In genomic region chr4:46040594-46041192, GRCm38 (mm10) we compare ENCODE assay signal across 10 mouse cellular contexts. TPM values are rescaled to one million over a fixed set of nuclear protein-coding genes. Genes with fewer than 3 reads are reported as not detected.
DNase-seq lines count a peak whose midpoint lies in the region; ATAC-seq lines count a peak whose summit lies in the region.
"Had no signal": no experiment of that assay in that cellular context is flagged by ENCODE, and none has a peak within 500 bp of the region (broad histone marks: within the 10 kb centered on the region; RNA-seq: fewer than 3 reads in every experiment).

No protein-coding gene starts in this region.

- no peak for ATAC-seq in limb, embryonic 11.5 days (ENCODE audit: insufficient number of reproducible peaks, low FRiP score, low TSS enrichment, low read depth)
- ATAC-seq in activated CD4-positive, CD25-positive, alpha-beta regulatory T cell, adult 4 months, result peak; percentile 67
- ATAC-seq in megakaryocyte, adult 5-6 weeks (ENCODE audit: poor library complexity, severe bottlenecking), result peak; percentile 41

- no peak overlapping the region for H3K4me2 ChIP-seq in limb, embryonic 11.5 days (ENCODE audit: low read depth, severe bottlenecking)

- H3K27ac ChIP-seq in limb, embryonic 11.5 days (replicated peaks; ENCODE audit: low read depth, low read length), result no peak overlapping the region
- H3K27ac ChIP-seq in limb, embryonic 10.5 days, result no peak overlapping the region; the same call in 1 of the 2 replicates
- H3K27ac ChIP-seq: embryonic facial prominence, embryonic 13.5 days; midbrain, embryonic 12.5 days had no signal

- H3K4me3 ChIP-seq in limb, embryonic 11.5 days (ENCODE audit: low read depth, low read length), result no peak overlapping the region
- H3K4me3 ChIP-seq in limb, embryonic 10.5 days, result no peak overlapping the region
- H3K4me3 ChIP-seq: midbrain, embryonic 12.5 days had no signal

- no peaks in the 10 kb centered on the region for H3K9me3 ChIP-seq in limb, embryonic 11.5 days (ENCODE audit: control insufficient read depth, low read length)
- H3K9me3 ChIP-seq in limb, embryonic 10.5 days (replicated peaks), result no peaks in the 10 kb centered on the region
- H3K9me3 ChIP-seq: embryonic facial prominence, embryonic 13.5 days; midbrain, embryonic 12.5 days had no signal

- peaks cover 35% of the 10 kb centered on the region for H3K27me3 ChIP-seq in limb, embryonic 11.5 days (ENCODE audit: control insufficient read depth, insufficient read depth, low read length)
- H3K27me3 ChIP-seq in limb, embryonic 10.5 days (ENCODE audit: low read depth, poor library complexity, severe bottlenecking), result peaks cover 77% of the 10 kb centered on the region

- WGBS in limb, embryonic 11.5 days, result 15% methylated on average over 9 of the region's 9 CpGs
- 15% methylated on average over 9 of the region's 9 CpGs for WGBS in limb, embryonic 10.5 days

- H3K36me3 ChIP-seq in limb, embryonic 11.5 days (ENCODE audit: control insufficient read depth, insufficient read depth, low read length), result no peaks in the 10 kb centered on the region
- H3K36me3 ChIP-seq in limb, embryonic 10.5 days, result no peaks in the 10 kb centered on the region
- H3K36me3 ChIP-seq: embryonic facial prominence, embryonic 13.5 days; midbrain, embryonic 12.5 days had no signal

- no peak overlapping the region for H3K9ac ChIP-seq in limb, embryonic 11.5 days (ENCODE audit: low read length)
- H3K9ac ChIP-seq: embryonic facial prominence, embryonic 13.5 days; midbrain, embryonic 12.5 days had no signal

- peak; percentile 47 for DNase-seq in limb, embryonic 11.5 days (ENCODE audit: low spot score)
- DNase-seq in limb, embryonic 10.5 days (ENCODE audit: low spot score), result no peak
- peak; percentile 59 to 73 for DNase-seq in cerebellum, postnatal 36 days
- peak; percentile 55 for DNase-seq in induced T-regulatory cell, adult 2 months (ENCODE audit: low read depth)
- no peak for DNase-seq in urinary bladder, postnatal 25 days (ENCODE audit: low spot score)
- DNase-seq in thymus, postnatal 25 days, result no peak

- peaks cover 10% of the 10 kb centered on the region; the same call in 1 of the 2 replicates for H3K4me1 ChIP-seq in limb, embryonic 11.5 days (ENCODE audit: control insufficient read depth, insufficient read depth, low read length)
- peaks cover 33% of the 10 kb centered on the region for H3K4me1 ChIP-seq in limb, embryonic 10.5 days

RNA-seq across cellular contexts. Expression of gene Tmod1, which starts 2.0 kb away (rescaled TPM):
- polyA plus RNA-seq in limb, embryonic 11.5 days (2014; fragmentation: Nextera tagmentation; extraction: Ambion mirVana), result 2.1 and 3.5 TPM in 2 replicates
- 2.0 TPM in 2 replicates for polyA plus RNA-seq in limb, embryonic 10.5 days (2016; fragmentation: Nextera tagmentation; extraction: Ambion mirVana)
- 1 to 10 TPM; 1.6 to 4.0 TPM for polyA plus RNA-seq in activated CD4-positive, CD25-positive, alpha-beta regulatory T cell, adult 4 months (2017; shearing (Covaris generic))
- total RNA-seq in megakaryocyte, adult 5-6 weeks (2015), result 0.13 and 0.23 TPM in 2 replicates
- 0.26 and 0.69 TPM in 2 replicates for total RNA-seq in megakaryocyte, adult 5-6 weeks (2017)

Comparison
In these comparisons a context has a peak if more than half of its experiments do, and no peak if none do; other contexts are left out.
1. DNase-seq: peak in limb, embryonic 11.5 days (single experiment), cerebellum, postnatal 36 days (2 of 2) and induced T-regulatory cell, adult 2 months (single experiment); none in limb, embryonic 10.5 days (single experiment), urinary bladder, postnatal 25 days (single experiment) and thymus, postnatal 25 days (single experiment).